Mouse (Mus musculus) B cell, adult 62 days (primary cell): ENCODE data around the gene Gm10945. TPM values are rescaled to one million over a fixed set of nuclear protein-coding genes. Genes with fewer than 3 reads are reported as not detected.

Experiments
- total RNA-seq: library from RNA; stranded (reverse); gene quantifications from 4 replicates; pipeline ENCODE4 v1.2.4, GENCODE M21; 2023

Gene Gm10945
- total RNA-seq, result not detected in 4 replicates

DNA sequence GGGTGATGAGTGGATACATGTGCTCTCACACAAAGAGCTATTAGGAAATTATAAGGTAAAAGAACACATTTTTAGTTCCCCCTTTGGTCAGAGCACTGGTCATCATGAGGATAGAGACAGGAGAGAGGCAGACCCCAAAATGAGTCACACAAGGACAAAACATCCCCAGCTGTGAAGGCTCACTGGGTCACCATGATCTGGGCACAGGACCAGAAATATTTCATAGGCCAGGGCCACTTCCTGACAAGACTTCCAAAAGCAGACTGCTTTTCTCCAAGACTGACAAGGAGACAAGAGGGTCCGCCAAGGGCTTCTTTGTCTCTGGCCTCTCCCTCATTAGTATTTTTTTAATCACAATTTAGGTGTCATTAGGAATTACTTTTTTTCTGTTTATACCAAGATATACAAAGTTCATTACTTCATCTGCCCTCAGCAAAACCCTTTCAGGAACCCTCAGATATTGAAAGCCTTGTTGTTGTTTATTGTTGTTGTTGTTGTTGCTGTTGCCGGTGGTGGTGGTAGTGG is at the start of gene Gm10945:
Gene Gm10945 (minus strand): TSS at position 475 of the 525 bp plus-strand sequence.

GRCm38 (mm10) chr10:6758206-6758605 is 3.4 kb downstream of the Gm10945 start, which contains the start of gene Oprm1:
Gene Oprm1, plus strand, starts transcription at chr10:6758506.

Other genes with a start within 250 kb of the Gm10945 start
- gene Oprm1, start 3.3 kb downstream of the Gm10945 start, total RNA-seq, result not detected in 4 replicates